Mouse (Mus musculus): Measurements from ENCODE around the gene Zfp213. TPM values are rescaled to one million over a fixed set of nuclear protein-coding genes. Genes with fewer than 3 reads are reported as not detected.
"Not testable (repeated sequence)": the region's sequence is repeated elsewhere in the genome, so short reads cannot be mapped to it uniquely, and the experiment has no call there.

Zfp213 gene
- total RNA-seq, 2 experiments from 2014 or later = 5.4 to 7.1 TPM

DNA sequence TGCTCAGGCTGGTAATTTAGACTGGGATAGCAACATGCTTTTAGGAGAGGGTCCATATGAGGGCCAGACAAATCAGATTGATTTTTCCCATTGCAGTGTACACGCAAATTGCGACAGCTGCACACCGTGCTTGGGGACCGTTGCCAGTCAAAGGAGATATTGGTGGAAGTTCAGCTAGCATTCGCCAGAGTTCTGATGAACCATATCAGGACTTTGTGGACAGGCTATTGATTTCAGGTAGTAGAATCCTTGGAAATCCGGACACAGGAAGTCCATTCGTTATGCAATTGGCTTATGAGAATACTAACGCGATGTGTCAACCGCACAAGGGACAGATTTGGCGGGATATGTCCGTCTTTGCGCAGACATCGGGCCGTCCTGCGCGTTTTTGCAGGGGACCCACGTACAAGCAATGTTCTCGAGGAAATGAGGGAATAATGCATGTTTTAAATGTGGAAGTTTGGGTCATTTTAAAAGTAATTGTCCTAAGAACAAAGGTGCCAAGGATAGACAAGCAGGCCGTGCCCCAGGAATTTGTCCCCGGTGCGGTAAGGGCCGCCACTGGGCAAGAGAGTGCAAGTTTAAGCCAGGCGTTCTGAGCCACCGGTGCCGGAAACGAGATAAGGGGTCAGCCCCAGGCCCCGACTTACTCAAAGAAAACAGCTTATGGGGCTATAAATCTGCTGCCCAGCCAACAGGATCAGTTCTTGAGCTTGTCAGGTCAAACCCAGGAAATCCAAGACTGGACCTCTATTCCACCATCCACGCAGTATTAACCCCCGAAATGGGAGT is 40.9 kb downstream of the Zfp213 start:
- intact Hi-C loops (cut with DNase I); DNase-seq: not testable (repeated sequence)

DNA sequence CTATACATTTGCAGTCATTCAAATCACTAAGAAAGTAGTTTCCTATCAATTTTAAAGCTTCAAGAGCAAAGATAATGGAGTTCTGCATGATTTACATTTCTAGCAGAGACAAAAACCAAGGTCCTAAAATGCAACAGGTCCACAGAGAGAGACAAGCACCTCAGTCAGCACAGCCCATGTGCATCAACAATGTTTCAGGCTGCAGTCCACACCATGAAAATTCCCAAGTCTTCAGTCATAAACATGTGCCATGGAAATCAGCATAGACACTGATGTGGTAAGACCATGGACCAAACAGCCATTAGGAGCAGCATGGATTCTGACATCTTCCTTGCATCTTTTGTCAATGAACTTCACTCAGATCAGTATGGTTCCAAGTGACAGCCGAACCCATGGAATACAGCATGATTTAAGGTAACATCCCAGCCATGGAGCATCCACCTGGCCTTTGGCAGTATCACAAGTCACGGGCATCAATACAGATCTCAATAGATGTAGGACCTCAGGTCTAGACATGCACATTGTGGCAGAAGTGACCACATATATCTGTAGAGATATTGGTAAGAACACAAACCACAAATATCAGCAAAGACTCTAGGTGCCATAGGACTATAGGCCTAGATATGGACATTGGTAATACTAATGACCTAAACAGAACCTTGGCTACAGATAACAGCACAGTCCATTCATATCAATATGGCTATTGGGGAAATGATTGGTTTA is 45.2 kb downstream of the Zfp213 start:
- intact Hi-C loops (cut with DNase I) = no loop called here
- no peak for DNase-seq

Other genes starting within 250 kb of the Zfp213 start
- gene Vmn2r115, start 220.5 kb downstream of the Zfp213 start, total RNA-seq (2021) = not detected
- gene Vmn2r116, start 179.6 kb downstream of the Zfp213 start, total RNA-seq (2021) = not detected
- gene Vmn2r117, start 84.5 kb downstream of the Zfp213 start, total RNA-seq (2021) = not detected
- gene Zfp13, start 35.2 kb upstream of the Zfp213 start, total RNA-seq (2021) = 10 to 100 TPM in 1 of 2 experiments, 1 to 10 TPM in 1; 8.5 to 10.0 TPM
- not detected for gene Zscan10, start 36.6 kb upstream of the Zfp213 start, total RNA-seq (2021)
- under 1 TPM; 0.55 to 0.69 TPM for gene Mmp25, start 81.0 kb upstream of the Zfp213 start, total RNA-seq (2021)
- not detected for gene Bicdl2, start 96.3 kb upstream of the Zfp213 start, total RNA-seq (2021)
- gene Hcfc1r1, start 109.4 kb upstream of the Zfp213 start, total RNA-seq (2021) = 100 to 1,000 TPM; 218 to 220 TPM
- gene Thoc6, start 109.6 kb upstream of the Zfp213 start, total RNA-seq (2021) = 10 to 100 TPM; 21.0 to 21.1 TPM
- gene Tnfrsf12a, start 113.2 kb upstream of the Zfp213 start, total RNA-seq (2021) = 100 to 1,000 TPM; 138 to 142 TPM
- gene Cldn6, start 115.0 kb upstream of the Zfp213 start, total RNA-seq (2021) = not detected
- not detected for gene Cldn9, start 119.8 kb upstream of the Zfp213 start, total RNA-seq (2021)
- not detected for gene 1520401A03Rik, start 158.5 kb upstream of the Zfp213 start, total RNA-seq (2021)
- 1 to 10 TPM; 7.7 to 9.3 TPM for gene Pkmyt1, start 162.1 kb upstream of the Zfp213 start, total RNA-seq (2021)
- 10 to 100 TPM; 17.5 to 22.0 TPM for gene Paqr4, start 176.6 kb upstream of the Zfp213 start, total RNA-seq (2021)
- not detected for gene Kremen2, start 181.6 kb upstream of the Zfp213 start, total RNA-seq (2021)
- 10 to 100 TPM; 31.2 to 32.1 TPM for gene Flywch1, start 207.4 kb upstream of the Zfp213 start, total RNA-seq (2021)
- gene Flywch2, start 221.8 kb upstream of the Zfp213 start, total RNA-seq (2021) = 1 to 10 TPM; 2.3 to 2.4 TPM
- 100 to 1,000 TPM; 230 to 231 TPM for gene Srrm2, start 226.3 kb upstream of the Zfp213 start, total RNA-seq (2021)